Mouse (Mus musculus): ENCODE measurements at regions not wholly inside any gene's neighbourhood (a gene's known extent, or its start where the extent isn't known, plus 50 kb on each side); places are given as distances from the start of the nearest gene placed in this dataset.

DNA sequence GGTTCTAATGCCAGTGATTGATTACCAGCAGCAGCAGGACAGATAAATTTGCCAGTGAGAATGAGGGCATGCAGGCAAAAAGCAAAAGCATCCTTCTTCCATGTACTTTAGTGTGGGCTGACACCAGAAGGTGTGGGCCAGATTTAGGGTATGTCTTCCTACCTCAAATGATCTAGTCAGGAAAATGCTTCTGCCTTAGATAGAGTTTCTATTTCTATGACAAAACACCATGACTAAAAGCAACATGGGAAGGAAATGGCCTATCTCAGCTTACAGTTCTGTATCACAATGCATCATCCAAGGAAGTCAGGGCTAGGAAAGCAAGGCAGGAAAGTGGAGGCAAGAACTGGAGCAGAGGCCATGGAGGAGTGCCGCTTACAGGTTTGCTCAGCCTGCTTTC lies 349.5 kb downstream of the Slc4a3 start:
- TF ChIP-seq EP300 (IDR thresholded peaks at IDR 0.05; ENCODE audit: low read depth) (no peak), CTCF (IDR thresholded peaks at IDR 0.05; ENCODE audit: low read depth) (no peak)
- Histone ChIP-seq H3K4me1 (ENCODE audit: control insufficient read depth, insufficient read depth) (no peaks in the 10 kb centered on the region), H3K9me3 (replicated peaks; ENCODE audit: control insufficient read depth, low read length) (0 out of 2 replicates have a peak, but pooled peaks cover 3% of the 10 kb centered on the region), H3K27me3 (ENCODE audit: control insufficient read depth, insufficient read depth, low read length) (no peaks in the 10 kb centered on the region), H3K4me2 (ENCODE audit: low read depth, low read length) (no peak overlapping the region), H3K9ac (replicated peaks; ENCODE audit: low read depth, low read length) (no peak overlapping the region), H3K4me3 (ENCODE audit: low read depth, low read length) (no peak overlapping the region), H3K36me3 (replicated peaks; ENCODE audit: control insufficient read depth, insufficient read depth, low read length) (no peaks in the 10 kb centered on the region), H3K27ac (ENCODE audit: low read depth) (no peak overlapping the region)
- ATAC-seq (ENCODE audit: insufficient read depth, low read depth) (no peak), DNase-seq (ENCODE audit: low spot score) (no peak)
- 90% methylated on average over 1 of the region's 1 CpGs for WGBS

DNA sequence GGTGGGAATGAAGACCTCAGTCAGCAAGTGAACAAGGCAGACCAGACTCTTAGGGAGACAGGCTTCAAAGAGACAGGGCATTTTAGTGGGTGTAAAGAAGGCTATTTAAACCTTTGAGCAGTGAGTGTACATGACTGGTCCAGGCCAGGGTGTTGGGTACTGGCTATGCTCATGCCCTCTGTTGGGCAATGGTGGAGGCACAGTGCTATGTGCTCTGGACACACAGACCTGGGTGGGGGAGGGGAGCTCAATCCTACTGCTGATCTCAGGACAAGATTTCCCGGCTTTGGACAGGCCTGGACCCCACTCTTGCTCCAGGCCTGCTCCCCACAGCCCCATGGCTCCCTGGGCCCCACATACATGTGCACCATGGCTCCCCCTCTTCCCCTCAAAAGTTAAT lies 355.1 kb downstream of the Slc4a3 start:
- 57% methylated on average over 1 of the region's 1 CpGs for WGBS
- H3K36me3 ChIP-seq (replicated peaks; ENCODE audit: control insufficient read depth, insufficient read depth, low read length): no peaks in the 10 kb centered on the region

DNA sequence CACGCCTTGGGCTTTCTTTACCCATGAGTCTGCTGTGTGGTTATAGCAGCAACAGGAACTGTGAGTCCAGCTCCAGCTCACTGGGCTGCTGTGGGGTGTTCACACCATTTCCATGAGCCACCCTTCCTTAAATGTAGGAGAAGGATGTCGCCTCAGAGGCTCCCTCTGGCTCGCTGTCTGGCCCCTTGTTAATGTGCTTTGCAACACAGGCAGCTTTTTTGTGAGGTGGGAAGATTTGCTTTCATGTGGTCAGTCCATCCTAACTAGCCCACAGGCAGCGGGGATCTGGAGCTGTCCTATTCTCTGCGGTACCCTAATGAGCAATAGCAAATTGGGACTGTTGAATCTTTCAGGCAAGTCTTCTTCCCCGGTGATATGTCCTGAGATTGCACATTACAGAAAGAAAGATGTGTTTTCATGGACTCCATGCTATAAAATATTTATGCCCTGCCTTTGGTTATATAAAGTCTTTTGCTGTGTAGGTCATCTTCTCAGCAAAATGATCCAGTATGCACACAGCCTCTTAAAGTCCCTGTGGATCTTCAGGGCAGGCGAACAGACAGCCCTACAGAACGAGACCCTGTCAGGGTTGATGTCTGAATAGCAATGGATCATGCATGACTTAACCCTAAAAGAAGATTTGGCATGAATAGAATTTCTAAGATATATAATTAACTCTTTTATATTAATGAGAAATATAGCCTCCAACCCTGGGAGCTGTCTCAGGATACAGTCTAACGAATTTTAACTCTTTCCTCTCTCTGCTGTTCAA lies 359.8 kb downstream of the Slc4a3 start:
- TF ChIP-seq CTCF (IDR thresholded peaks at IDR 0.05; ENCODE audit: low read depth): no peak
- no peak for TF ChIP-seq EP300 (IDR thresholded peaks at IDR 0.05; ENCODE audit: low read depth)
- no peak for ATAC-seq (ENCODE audit: insufficient read depth, low read depth)

More for the DNA sequence above, 355.1 kb downstream of the Slc4a3 start:
- Histone ChIP-seq H3K9ac (replicated peaks; ENCODE audit: low read depth, low read length) (no peak overlapping the region), H3K27ac (ENCODE audit: low read depth) (no peak overlapping the region), H3K4me2 (ENCODE audit: low read depth, low read length) (no peak overlapping the region), H3K27me3 (ENCODE audit: control insufficient read depth, insufficient read depth, low read length) (no peaks in the 10 kb centered on the region), H3K4me1 (ENCODE audit: control insufficient read depth, insufficient read depth) (no peaks in the 10 kb centered on the region), H3K4me3 (ENCODE audit: low read depth, low read length) (no peak overlapping the region), H3K9me3 (replicated peaks; ENCODE audit: control insufficient read depth, low read length) (no peaks in the 10 kb centered on the region)
- ATAC-seq (ENCODE audit: insufficient read depth, low read depth): no peak
- TF ChIP-seq CTCF (IDR thresholded peaks at IDR 0.05; ENCODE audit: low read depth) (no peak), EP300 (IDR thresholded peaks at IDR 0.05; ENCODE audit: low read depth) (no peak)
- DNase-seq (ENCODE audit: low spot score): no peak

DNA sequence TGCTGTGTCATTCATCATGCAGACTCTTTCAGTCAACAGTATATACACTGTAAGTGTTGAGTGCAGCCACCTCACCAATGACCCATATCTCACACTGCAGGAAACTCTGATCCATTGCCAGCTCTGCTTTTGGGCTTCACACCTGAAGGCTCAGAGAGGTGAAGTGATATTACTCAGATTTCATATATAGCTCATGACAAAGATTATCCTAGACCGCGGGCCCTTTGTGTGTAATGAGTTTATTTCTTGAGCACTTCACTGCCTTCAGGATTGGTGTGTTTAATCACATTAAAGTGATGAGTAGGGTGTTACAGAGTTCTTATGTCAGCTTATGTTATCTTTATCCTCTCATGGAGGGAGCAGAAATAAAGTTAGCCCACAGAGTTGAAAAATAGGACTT lies 369.2 kb downstream of the Slc4a3 start:
- 41% methylated on average over 2 of the region's 2 CpGs for WGBS
- H3K27ac ChIP-seq (ENCODE audit: low read depth): no peak overlapping the region
- no peaks in the 10 kb centered on the region for H3K27me3 ChIP-seq (ENCODE audit: control insufficient read depth, insufficient read depth, low read length)
- DNase-seq (ENCODE audit: low spot score) (no peak), ATAC-seq (ENCODE audit: insufficient read depth, low read depth) (no peak)
- no peak overlapping the region for H3K4me2 ChIP-seq (ENCODE audit: low read depth, low read length)
- no peak overlapping the region for H3K9ac ChIP-seq (replicated peaks; ENCODE audit: low read depth, low read length)
- TF ChIP-seq CTCF (IDR thresholded peaks at IDR 0.05; ENCODE audit: low read depth): no peak
- TF ChIP-seq EP300 (IDR thresholded peaks at IDR 0.05; ENCODE audit: low read depth): no peak
- H3K4me1 ChIP-seq (ENCODE audit: control insufficient read depth, insufficient read depth): no peaks in the 10 kb centered on the region
- H3K36me3 ChIP-seq (replicated peaks; ENCODE audit: control insufficient read depth, insufficient read depth, low read length): no peaks in the 10 kb centered on the region
- no peaks in the 10 kb centered on the region for H3K9me3 ChIP-seq (replicated peaks; ENCODE audit: control insufficient read depth, low read length)
- no peak overlapping the region for H3K4me3 ChIP-seq (ENCODE audit: low read depth, low read length)

More for the DNA sequence above, 359.8 kb downstream of the Slc4a3 start:
- 66% methylated on average over 9 of the region's 9 CpGs for WGBS
- H3K9me3 ChIP-seq (replicated peaks; ENCODE audit: control insufficient read depth, low read length): no peaks in the 10 kb centered on the region
- no peak overlapping the region for H3K9ac ChIP-seq (replicated peaks; ENCODE audit: low read depth, low read length)
- DNase-seq (ENCODE audit: low spot score): no peak
- no peak overlapping the region for H3K4me2 ChIP-seq (ENCODE audit: low read depth, low read length)
- no peak overlapping the region for H3K4me3 ChIP-seq (ENCODE audit: low read depth, low read length)
- no peaks in the 10 kb centered on the region for H3K27me3 ChIP-seq (ENCODE audit: control insufficient read depth, insufficient read depth, low read length)
- no peaks in the 10 kb centered on the region for H3K36me3 ChIP-seq (replicated peaks; ENCODE audit: control insufficient read depth, insufficient read depth, low read length)
- H3K4me1 ChIP-seq (ENCODE audit: control insufficient read depth, insufficient read depth): peaks cover 4% of the 10 kb centered on the region; the same call in 1 of the 2 replicates
- no peak overlapping the region for H3K27ac ChIP-seq (ENCODE audit: low read depth)

DNA sequence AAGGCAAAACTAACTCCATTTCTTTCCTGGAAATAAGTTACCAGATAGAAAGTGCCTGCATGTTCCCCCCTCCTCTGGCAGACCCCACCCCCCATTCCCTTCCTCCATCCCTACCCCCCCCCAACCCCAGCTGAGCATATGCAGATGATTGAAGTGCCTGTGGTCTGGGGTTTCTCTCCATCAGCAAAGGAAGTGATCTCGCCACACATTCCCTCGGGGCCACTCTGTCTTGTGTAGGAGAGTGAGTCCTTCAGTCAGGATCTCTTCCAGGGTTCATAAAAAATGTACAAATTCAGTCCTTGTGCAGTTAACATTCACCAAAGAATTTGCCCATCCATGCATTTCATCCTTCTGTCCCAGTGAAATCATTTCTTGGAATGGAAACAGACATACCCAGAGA lies 370.1 kb downstream of the Slc4a3 start:
- Histone ChIP-seq H3K27ac (ENCODE audit: low read depth) (no peak overlapping the region), H3K27me3 (ENCODE audit: control insufficient read depth, insufficient read depth, low read length) (no peaks in the 10 kb centered on the region), H3K9ac (replicated peaks; ENCODE audit: low read depth, low read length) (no peak overlapping the region), H3K4me1 (ENCODE audit: control insufficient read depth, insufficient read depth) (no peaks in the 10 kb centered on the region), H3K4me2 (ENCODE audit: low read depth, low read length) (no peak overlapping the region), H3K36me3 (replicated peaks; ENCODE audit: control insufficient read depth, insufficient read depth, low read length) (no peaks in the 10 kb centered on the region), H3K9me3 (replicated peaks; ENCODE audit: control insufficient read depth, low read length) (no peaks in the 10 kb centered on the region), H3K4me3 (ENCODE audit: low read depth, low read length) (no peak overlapping the region)
- no peak for DNase-seq (ENCODE audit: low spot score)
- TF ChIP-seq CTCF (IDR thresholded peaks at IDR 0.05; ENCODE audit: low read depth) (no peak), EP300 (IDR thresholded peaks at IDR 0.05; ENCODE audit: low read depth) (no peak)
- 28% methylated on average over 2 of the region's 2 CpGs for WGBS
- no peak for ATAC-seq (ENCODE audit: insufficient read depth, low read depth)

DNA sequence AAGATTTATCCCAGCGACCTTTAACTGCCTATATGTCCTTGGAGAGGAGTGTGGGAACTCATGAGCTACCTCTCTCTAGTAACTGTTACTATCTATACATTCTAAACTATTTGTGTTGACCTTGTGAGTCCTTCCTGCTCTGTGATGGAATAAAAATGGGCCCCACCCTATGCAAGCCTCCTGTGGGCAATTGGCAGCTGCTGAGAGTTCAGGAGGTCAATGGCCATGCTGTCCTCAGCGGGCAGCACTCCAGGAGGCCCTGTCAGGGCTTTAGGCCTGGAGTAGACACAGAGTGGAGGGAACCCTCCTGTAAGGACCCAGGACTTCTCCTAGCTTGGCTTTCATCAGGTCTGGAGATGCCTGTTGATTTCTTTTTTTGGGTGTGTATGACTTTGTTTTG lies 373.1 kb downstream of the Slc4a3 start:
- H3K4me3 ChIP-seq (ENCODE audit: low read depth, low read length): no peak overlapping the region
- H3K4me2 ChIP-seq (ENCODE audit: low read depth, low read length): no peak overlapping the region
- H3K27ac ChIP-seq (ENCODE audit: low read depth): no peak overlapping the region
- no peak for TF ChIP-seq EP300 (IDR thresholded peaks at IDR 0.05; ENCODE audit: low read depth)
- no peak for TF ChIP-seq CTCF (IDR thresholded peaks at IDR 0.05; ENCODE audit: low read depth)
- H3K4me1 ChIP-seq (ENCODE audit: control insufficient read depth, insufficient read depth): no peaks in the 10 kb centered on the region
- H3K9ac ChIP-seq (replicated peaks; ENCODE audit: low read depth, low read length): no peak overlapping the region
- 58% methylated on average over 2 of the region's 2 CpGs for WGBS
- H3K9me3 ChIP-seq (replicated peaks; ENCODE audit: control insufficient read depth, low read length): no peaks in the 10 kb centered on the region
- H3K27me3 ChIP-seq (ENCODE audit: control insufficient read depth, insufficient read depth, low read length): no peaks in the 10 kb centered on the region
- ATAC-seq (ENCODE audit: insufficient read depth, low read depth): no peak
- no peak for DNase-seq (ENCODE audit: low spot score)
- H3K36me3 ChIP-seq (replicated peaks; ENCODE audit: control insufficient read depth, insufficient read depth, low read length): no peaks in the 10 kb centered on the region

Data from heart, postnatal 0 days (tissue).